Mouse (Mus musculus) forebrain, embryonic 12.5 days (tissue): ENCODE measurements around the gene Zic4. TPM values are rescaled to one million over a fixed set of nuclear protein-coding genes. Genes with fewer than 3 reads are reported as not detected.

Experiments
- ATAC-seq: fragments of 200-750 bp; cut with Nextera tagmentation; 2 replicates; pipeline ENCODE4 v1.8.0; 2017; ENCODE audit warnings: moderate TSS enrichment; ENCODE audit not compliant: low FRiP score
- H3K27ac ChIP-seq: fragments of 300-500 bp; sonication (generic); 2 replicates; pipeline ENCODE4 v1.5.1; 2016; ENCODE audit warnings: mild to moderate bottlenecking
- H3K27me3 ChIP-seq: fragments of 300-500 bp; sonication (generic); 2 replicates; pipeline ENCODE4 v1.6.1; 2016; ENCODE audit warnings: mild to moderate bottlenecking
- H3K36me3 ChIP-seq: fragments of 300-500 bp; sonication (generic); replicated peaks from 2 replicates; pipeline ENCODE4 v1.6.1; 2016; ENCODE audit warnings: mild to moderate bottlenecking
- H3K4me1 ChIP-seq: fragments of 300-500 bp; sonication (generic); 2 replicates; pipeline ENCODE4 v1.6.1; 2016
- H3K4me2 ChIP-seq: fragments of 300-500 bp; sonication (generic); 2 replicates; pipeline ENCODE4 v1.6.1; 2016; ENCODE audit warnings: mild to moderate bottlenecking, moderate library complexity
- H3K4me3 ChIP-seq: fragments of 300-500 bp; sonication (generic); replicated peaks from 2 replicates; pipeline ENCODE4 v1.5.1; 2016; ENCODE audit warnings: mild to moderate bottlenecking
- H3K9ac ChIP-seq: fragments of 300-500 bp; sonication (generic); 2 replicates; pipeline ENCODE4 v1.6.1; 2016; ENCODE audit warnings: mild to moderate bottlenecking
- H3K9me3 ChIP-seq: fragments of 300-500 bp; sonication (generic); 2 replicates; pipeline ENCODE4 v1.6.1; 2016
- WGBS: fragments of 180-500 bp; shearing (Covaris S2); methylation state at CpG from one replicate; pipeline ENCODE4 v1.1.7; 2016; 5-methylcytosine and 5-hydroxymethylcytosine counted together
- polyA plus RNA-seq: library from polyadenylated mRNA; unstranded; fragments of >200 nt; fragmentation: Nextera tagmentation; extraction: Ambion mirVana; gene quantifications from 2 replicates; pipeline ENCODE4 v1.2.1, GENCODE M21; 2016

Zic4 gene
- polyA plus RNA-seq, 1 experiment from 2014 or later = 56.4 TPM

GRCm38 (mm10) chr9:91365664-91366063 lies 3.5 kb downstream of the Zic4 start, which contains the start of gene Zic1:
TSS of gene Zic1 (minus strand) at chr9:91365810.
- Histone ChIP-seq H3K4me2 (peak within 1 kb of the TSS; percentile 58), H3K9me3 (no peaks in the 10 kb centered on the region), H3K36me3 (peaks cover 15% of the 10 kb centered on the region), H3K4me3 (peak within 1 kb of the TSS; percentile 79), H3K9ac (peak within 1 kb of the TSS; percentile 94), H3K27ac (peak within 1 kb of the TSS; percentile 97), H3K27me3 (peaks cover 63% of the 10 kb centered on the region), H3K4me1 (peaks cover 16% of the 10 kb centered on the region)
- 0% methylated on average over 14 of the region's 33 CpGs for WGBS
- ATAC-seq = peak; percentile 88

GRCm38 (mm10) chr9:91366226-91366998 lies 4.2 kb downstream of the Zic4 start:
- WGBS = under 1% methylated on average over 16 of the region's 18 CpGs
- ATAC-seq = peak; percentile 19; the same call in 1 of the 2 replicates
- peaks cover 67% of the 10 kb centered on the region for H3K27me3 ChIP-seq
- peak overlapping the region; percentile 94 for H3K9ac ChIP-seq
- peak overlapping the region; percentile 79 for H3K4me3 ChIP-seq
- H3K27ac ChIP-seq = peak overlapping the region; percentile 97
- peak overlapping the region; percentile 58 for H3K4me2 ChIP-seq
- peaks cover 16% of the 10 kb centered on the region for H3K4me1 ChIP-seq
- H3K9me3 ChIP-seq = no peaks in the 10 kb centered on the region
- H3K36me3 ChIP-seq = peaks cover 15% of the 10 kb centered on the region

- Histone ChIP-seq H3K4me3 (peak overlapping the region; percentile 79), H3K27ac (peak overlapping the region; percentile 97), H3K9me3 (no peaks in the 10 kb centered on the region), H3K27me3 (peaks cover 73% of the 10 kb centered on the region), H3K4me1 (peaks cover 10% of the 10 kb centered on the region), H3K4me2 (peak overlapping the region; percentile 58), H3K9ac (peak overlapping the region; percentile 94), H3K36me3 (peaks cover 10% of the 10 kb centered on the region)
- ATAC-seq = no peak
- WGBS = under 1% methylated on average over 30 of the region's 30 CpGs
Observed at GRCm38 (mm10) chr9:91366999-91367811, 5.0 kb downstream of the Zic4 start.

DNA sequence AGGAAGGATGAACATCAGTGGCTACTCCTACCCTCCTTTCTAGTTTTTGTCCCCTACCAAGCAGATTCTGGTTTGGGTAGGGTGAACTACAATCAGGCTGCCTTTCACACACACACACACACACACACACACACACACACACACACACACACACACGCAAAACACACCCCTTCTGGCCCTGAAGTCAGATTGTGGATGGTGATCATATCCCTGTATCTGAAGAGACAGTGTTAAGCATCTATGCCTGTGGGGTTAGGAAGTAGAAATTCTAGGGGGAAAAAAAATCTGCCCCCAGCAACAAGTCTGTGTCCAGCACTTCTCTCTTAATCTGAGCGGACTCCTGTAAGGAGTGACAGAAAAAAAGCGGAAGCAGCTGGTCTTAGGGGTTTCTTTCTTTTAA lies 5.9 kb downstream of the Zic4 start:
- H3K4me3 ChIP-seq = peak overlapping the region; percentile 39
- peaks cover 7% of the 10 kb centered on the region; the same call in 1 of the 2 replicates for H3K36me3 ChIP-seq
- WGBS = 7% methylated on average over 3 of the region's 3 CpGs
- ATAC-seq = no peak
- peak overlapping the region; percentile 58 for H3K4me2 ChIP-seq
- no peaks in the 10 kb centered on the region for H3K9me3 ChIP-seq
- peaks cover 10% of the 10 kb centered on the region; the same call in 1 of the 2 replicates for H3K4me1 ChIP-seq
- peaks cover 78% of the 10 kb centered on the region for H3K27me3 ChIP-seq
- H3K9ac ChIP-seq = peak overlapping the region; percentile 94
- peak overlapping the region; percentile 97 for H3K27ac ChIP-seq

DNA sequence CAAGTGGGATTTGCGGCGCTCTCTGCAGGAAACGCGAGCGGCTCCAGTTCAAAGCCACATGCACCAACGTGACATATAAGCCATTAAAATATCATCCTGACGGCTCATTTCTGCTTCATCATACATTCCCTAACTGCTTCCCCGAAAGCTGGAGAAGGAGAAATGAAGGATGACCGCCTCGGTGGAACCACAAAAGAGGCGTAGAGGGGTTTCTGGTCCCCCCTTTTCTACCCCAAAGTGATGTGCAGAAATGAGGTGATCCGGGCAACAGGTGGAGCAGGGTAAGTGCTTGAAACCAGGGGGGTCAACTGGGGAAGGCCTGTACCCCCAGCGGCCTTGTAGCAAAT lies 6.7 kb downstream of the Zic4 start:
- peaks cover 10% of the 10 kb centered on the region; the same call in 1 of the 2 replicates for H3K4me1 ChIP-seq
- peaks cover 6% of the 10 kb centered on the region; the same call in 1 of the 2 replicates for H3K36me3 ChIP-seq
- H3K27me3 ChIP-seq = peaks cover 80% of the 10 kb centered on the region
- H3K4me2 ChIP-seq = peak overlapping the region; percentile 58
- WGBS = 9% methylated on average over 12 of the region's 13 CpGs
- no peaks in the 10 kb centered on the region for H3K9me3 ChIP-seq
- H3K9ac ChIP-seq = peak overlapping the region; percentile 94
- no peak for ATAC-seq
- H3K27ac ChIP-seq = peak overlapping the region; percentile 97
- peak overlapping the region; percentile 39 for H3K4me3 ChIP-seq

DNA sequence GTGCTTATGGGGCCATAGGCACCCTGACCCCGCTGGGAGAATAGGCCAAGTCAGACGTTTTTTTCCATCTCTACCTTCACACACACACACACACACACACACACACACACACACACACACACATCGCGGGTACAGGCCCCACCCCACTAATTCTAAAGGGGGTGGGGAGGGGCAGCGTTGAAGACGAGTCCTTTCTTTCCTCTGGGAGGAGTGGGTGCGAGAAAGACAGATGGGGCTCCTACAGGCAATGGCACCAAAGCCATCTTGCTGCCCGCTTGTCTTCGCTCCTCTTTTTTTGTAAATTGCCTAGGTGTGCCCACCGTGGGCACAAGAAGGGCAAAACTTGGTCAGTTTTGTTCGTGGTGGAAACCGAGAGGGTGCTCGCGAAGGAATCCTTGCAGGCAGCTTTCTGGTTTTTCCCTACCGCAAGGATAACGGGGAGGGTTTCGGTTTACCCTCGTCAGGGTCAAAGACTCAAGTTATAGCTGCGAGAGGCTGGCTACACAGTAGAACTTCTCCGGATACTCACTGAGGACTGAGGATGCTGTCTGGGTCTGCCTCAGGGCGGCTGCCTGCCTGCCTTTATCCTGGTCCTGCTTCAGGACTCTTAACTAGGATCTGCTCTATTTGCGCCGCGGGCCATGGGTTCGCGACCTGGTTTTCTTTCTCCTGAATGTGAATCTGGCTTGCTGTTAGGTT lies 7.2 kb downstream of the Zic4 start:
- Histone ChIP-seq H3K4me3 (peak overlapping the region; percentile 39), H3K36me3 (peaks cover 1% of the 10 kb centered on the region; the same call in 1 of the 2 replicates), H3K27me3 (peaks cover 79% of the 10 kb centered on the region), H3K4me2 (peak overlapping the region; percentile 58), H3K9me3 (no peaks in the 10 kb centered on the region), H3K4me1 (peaks cover 10% of the 10 kb centered on the region; the same call in 1 of the 2 replicates), H3K27ac (peak overlapping the region; percentile 97), H3K9ac (peak overlapping the region; percentile 94)
- no peak for ATAC-seq
- WGBS = 6% methylated on average over 26 of the region's 26 CpGs

DNA sequence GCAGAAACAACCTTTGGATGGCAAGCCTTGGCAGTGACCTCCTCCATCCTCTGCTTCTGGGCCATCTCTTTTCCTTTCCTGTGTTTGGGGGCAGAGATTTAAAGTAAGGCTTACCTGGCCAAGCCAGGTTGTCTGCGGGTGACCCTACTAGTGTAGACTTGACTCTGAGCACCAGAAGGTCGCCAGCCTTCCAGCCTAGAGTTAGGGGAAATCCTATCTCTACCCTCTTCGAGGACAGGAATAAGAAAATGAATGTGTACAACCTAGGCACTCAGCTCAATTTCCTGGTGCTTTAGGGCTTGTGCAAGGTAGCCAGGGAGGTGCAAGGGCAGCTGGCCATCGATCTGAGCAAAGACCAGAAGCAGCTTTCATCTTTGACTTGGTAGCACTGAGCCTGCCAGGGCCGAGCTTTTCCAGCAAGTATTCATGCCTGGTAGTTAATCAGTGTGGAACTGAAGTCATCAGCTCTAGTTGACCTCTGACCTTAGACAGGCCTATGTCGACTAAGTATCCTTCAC lies 8.0 kb downstream of the Zic4 start:
- Histone ChIP-seq H3K9ac (peak overlapping the region; percentile 94), H3K27ac (peak overlapping the region; percentile 97), H3K27me3 (peaks cover 79% of the 10 kb centered on the region), H3K4me1 (peaks cover 6% of the 10 kb centered on the region; the same call in 1 of the 2 replicates), H3K4me3 (peak overlapping the region; percentile 39), H3K36me3 (no peaks in the 10 kb centered on the region), H3K9me3 (no peaks in the 10 kb centered on the region), H3K4me2 (peak overlapping the region; percentile 58)
- WGBS = 18% methylated on average over 6 of the region's 6 CpGs
- ATAC-seq = no peak

DNA sequence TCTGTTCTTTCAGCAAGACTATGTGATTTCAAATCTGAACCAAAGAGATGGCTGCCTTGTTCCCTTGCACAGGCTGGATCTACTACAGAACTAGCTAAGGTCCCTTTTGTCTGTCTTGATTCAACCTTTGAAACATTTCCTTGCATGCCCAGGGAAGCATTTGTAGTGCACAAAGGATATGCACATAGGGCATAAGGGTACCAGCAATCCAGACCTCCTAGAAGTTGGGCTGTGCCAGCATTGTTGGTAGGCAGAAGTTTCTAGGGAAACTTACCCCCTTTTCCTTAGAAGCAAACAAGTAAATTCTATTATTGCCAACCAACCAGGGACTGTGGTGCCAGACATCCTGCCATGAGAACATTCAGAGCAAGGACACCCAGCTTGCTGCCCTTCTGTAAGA lies 8.8 kb downstream of the Zic4 start:
- no peak for ATAC-seq
- no peaks in the 10 kb centered on the region for H3K36me3 ChIP-seq

DNA sequence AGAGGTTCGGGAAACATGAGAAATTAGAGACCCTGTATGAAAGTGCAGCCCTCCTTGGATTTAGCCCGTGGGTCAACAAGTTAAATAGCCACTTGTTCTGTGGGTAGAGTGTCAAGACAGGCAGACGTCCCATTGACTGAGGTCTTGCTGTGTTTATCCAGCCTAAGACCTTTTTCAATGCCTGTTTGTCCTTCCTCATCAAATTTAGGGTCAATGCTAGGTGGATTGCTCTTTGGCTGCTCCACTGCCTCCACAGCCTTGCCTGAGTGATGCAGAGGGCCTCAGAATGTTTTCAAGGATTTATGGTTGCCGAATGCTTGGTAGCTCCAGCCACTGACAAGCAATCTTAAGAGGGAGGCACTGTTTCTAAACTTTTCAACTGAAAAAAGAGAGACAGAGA lies 9.4 kb downstream of the Zic4 start:
- no peaks in the 10 kb centered on the region for H3K9me3 ChIP-seq
- peaks cover 6% of the 10 kb centered on the region; the same call in 1 of the 2 replicates for H3K4me1 ChIP-seq
- 22% methylated on average over 4 of the region's 4 CpGs for WGBS
- H3K9ac ChIP-seq = 0 out of 2 replicates have a peak overlapping the region, but pooled peaks have one; percentile 94
- peak overlapping the region; percentile 58 for H3K4me2 ChIP-seq
- H3K27me3 ChIP-seq = peaks cover 86% of the 10 kb centered on the region
- no peaks in the 10 kb centered on the region for H3K36me3 ChIP-seq
- peak overlapping the region; percentile 10 for H3K4me3 ChIP-seq
- no peak for ATAC-seq
- peak overlapping the region; percentile 97; the same call in 1 of the 2 replicates for H3K27ac ChIP-seq

More for the DNA sequence above, 8.8 kb downstream of the Zic4 start:
- peak overlapping the region; percentile 94 for H3K9ac ChIP-seq
- peak overlapping the region; percentile 58 for H3K4me2 ChIP-seq
- peak overlapping the region; percentile 97 for H3K27ac ChIP-seq
- H3K4me3 ChIP-seq = peak overlapping the region; percentile 39
- H3K9me3 ChIP-seq = no peaks in the 10 kb centered on the region
- H3K27me3 ChIP-seq = peaks cover 86% of the 10 kb centered on the region
- peaks cover 6% of the 10 kb centered on the region; the same call in 1 of the 2 replicates for H3K4me1 ChIP-seq

DNA sequence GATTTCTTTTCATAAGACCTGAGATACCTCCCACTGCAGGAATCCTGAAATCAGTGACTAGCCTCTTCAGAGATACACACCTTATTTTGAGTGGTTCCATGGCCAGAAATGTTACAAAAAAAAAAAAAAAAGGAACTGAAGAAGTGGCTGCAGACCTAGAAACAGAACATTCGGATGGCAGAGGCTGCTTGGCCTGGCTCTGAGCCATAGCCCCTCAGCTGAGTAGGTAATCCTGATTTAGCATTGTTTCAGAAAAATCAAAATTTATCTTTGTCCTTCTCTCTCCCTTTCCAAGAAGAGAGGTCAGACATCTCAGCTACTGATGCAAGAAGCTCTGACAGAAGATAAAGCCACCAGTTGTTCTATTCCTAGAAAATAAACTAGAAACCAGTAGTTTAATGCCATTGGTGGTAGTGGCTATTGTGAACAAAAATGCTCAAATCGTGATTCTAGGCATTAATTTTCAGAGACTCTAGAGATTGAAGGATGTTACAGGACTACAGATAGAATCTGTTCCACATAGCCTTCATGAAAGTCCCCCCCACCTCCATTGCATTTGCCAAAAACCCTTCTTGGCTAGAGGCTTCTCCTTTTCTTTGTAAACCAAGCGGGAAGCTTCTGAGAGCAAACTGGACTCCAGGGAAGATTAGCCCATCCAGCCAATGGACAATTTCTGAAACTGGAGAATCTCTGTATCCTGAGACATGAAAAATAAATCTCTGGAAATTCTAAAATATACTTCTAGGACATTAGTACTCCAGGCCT lies 11.8 kb downstream of the Zic4 start:
- Histone ChIP-seq H3K4me1 (peaks cover 22% of the 10 kb centered on the region), H3K9me3 (no peaks in the 10 kb centered on the region), H3K4me3 (no peak overlapping the region; the same call in 1 of the 2 replicates), H3K4me2 (peak overlapping the region; percentile 11), H3K27me3 (peaks cover 92% of the 10 kb centered on the region), H3K36me3 (no peaks in the 10 kb centered on the region), H3K9ac (peak overlapping the region; percentile 33; the same call in 1 of the 2 replicates), H3K27ac (peak overlapping the region; percentile 46; the same call in 1 of the 2 replicates)
- 38% methylated on average over 3 of the region's 3 CpGs for WGBS
- no peak for ATAC-seq

DNA sequence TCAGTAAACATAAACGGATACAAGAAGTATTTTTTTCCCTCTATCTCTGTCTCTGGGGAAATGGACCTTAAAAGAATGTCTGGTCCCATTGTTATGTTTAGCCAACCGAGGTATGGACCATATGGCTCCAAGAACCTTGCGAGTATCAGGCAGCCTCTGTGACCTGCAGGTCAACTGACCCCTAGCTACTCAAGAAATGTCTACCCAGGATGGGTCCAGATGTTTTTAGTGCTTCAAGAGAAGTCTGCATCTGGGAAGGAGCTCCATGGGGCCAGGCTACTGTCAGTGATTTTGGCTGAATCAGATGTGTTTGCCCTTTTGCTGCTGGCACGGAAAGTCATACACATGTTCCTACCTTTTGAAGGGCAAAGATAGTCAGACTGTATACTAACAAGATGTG lies 12.5 kb downstream of the Zic4 start:
- H3K4me2 ChIP-seq = peak overlapping the region; percentile 22; the same call in 1 of the 2 replicates
- H3K36me3 ChIP-seq = no peaks in the 10 kb centered on the region
- no peak overlapping the region for H3K9ac ChIP-seq
- H3K27ac ChIP-seq = peak overlapping the region; percentile 57
- 11% methylated on average over 4 of the region's 4 CpGs for WGBS
- ATAC-seq = no peak
- H3K4me1 ChIP-seq = peaks cover 21% of the 10 kb centered on the region
- H3K4me3 ChIP-seq = no peak overlapping the region
- H3K27me3 ChIP-seq = peaks cover 92% of the 10 kb centered on the region
- H3K9me3 ChIP-seq = no peaks in the 10 kb centered on the region
